Mouse (Mus musculus) neural tube, embryonic 15.5 days (tissue): ENCODE measurements around the gene Emsy. TPM values are rescaled to one million over a fixed set of nuclear protein-coding genes. Genes with fewer than 3 reads are reported as not detected.

ENCODE experiments used
- ATAC-seq: fragments of 200-750 bp; cut with Nextera tagmentation; 2 replicates; pipeline ENCODE4 v1.8.0; 2017; ENCODE audit warnings: mild to moderate bottlenecking, moderate TSS enrichment, moderate library complexity; ENCODE audit not compliant: low FRiP score
- H3K27ac ChIP-seq: fragments of 300-500 bp; sonication (generic); replicated peaks from 2 replicates; pipeline ENCODE4 v1.5.1; 2015; ENCODE audit warnings: mild to moderate bottlenecking, inconsistent platforms
- H3K27me3 ChIP-seq: fragments of 300-500 bp; sonication (generic); replicated peaks from 2 replicates; pipeline ENCODE4 v1.6.1; 2015; ENCODE audit warnings: inconsistent platforms
- H3K36me3 ChIP-seq: fragments of 300-500 bp; sonication (generic); 2 replicates; pipeline ENCODE4 v1.6.1; 2015; ENCODE audit warnings: inconsistent platforms
- H3K4me1 ChIP-seq: fragments of 300-500 bp; sonication (generic); 2 replicates; pipeline ENCODE4 v1.6.1; 2015; ENCODE audit warnings: inconsistent platforms
- H3K4me2 ChIP-seq: fragments of 300-500 bp; sonication (generic); 2 replicates; pipeline ENCODE4 v1.6.1; 2015; ENCODE audit warnings: inconsistent platforms, mild to moderate bottlenecking, moderate library complexity
- H3K4me3 ChIP-seq: fragments of 300-500 bp; sonication (generic); replicated peaks from 2 replicates; pipeline ENCODE4 v1.5.1; 2015; ENCODE audit warnings: mild to moderate bottlenecking, inconsistent platforms
- H3K9ac ChIP-seq: fragments of 300-500 bp; sonication (generic); replicated peaks from 2 replicates; pipeline ENCODE4 v1.6.1; 2015; ENCODE audit warnings: mild to moderate bottlenecking, inconsistent platforms
- H3K9me3 ChIP-seq: fragments of 300-500 bp; sonication (generic); replicated peaks from 2 replicates; pipeline ENCODE4 v1.6.1; 2016; ENCODE audit warnings: inconsistent platforms
- whole genome bisulfite sequencing: fragments of 180-500 bp; shearing (Covaris S2); methylation state at CpG from one replicate; pipeline ENCODE4 v1.1.7; 2015; ENCODE audit warnings: mixed read lengths; 5-methylcytosine and 5-hydroxymethylcytosine counted together
- polyA plus RNA-seq: library from polyadenylated mRNA; unstranded; fragments of >200 nt; fragmentation: Nextera tagmentation; extraction: Ambion mirVana; gene quantifications from 2 replicates; pipeline ENCODE4 v1.2.1, GENCODE M21; 2015

Gene Emsy
- polyA plus RNA-seq, 1 experiment from 2014 or later, result 25.1 TPM

DNA sequence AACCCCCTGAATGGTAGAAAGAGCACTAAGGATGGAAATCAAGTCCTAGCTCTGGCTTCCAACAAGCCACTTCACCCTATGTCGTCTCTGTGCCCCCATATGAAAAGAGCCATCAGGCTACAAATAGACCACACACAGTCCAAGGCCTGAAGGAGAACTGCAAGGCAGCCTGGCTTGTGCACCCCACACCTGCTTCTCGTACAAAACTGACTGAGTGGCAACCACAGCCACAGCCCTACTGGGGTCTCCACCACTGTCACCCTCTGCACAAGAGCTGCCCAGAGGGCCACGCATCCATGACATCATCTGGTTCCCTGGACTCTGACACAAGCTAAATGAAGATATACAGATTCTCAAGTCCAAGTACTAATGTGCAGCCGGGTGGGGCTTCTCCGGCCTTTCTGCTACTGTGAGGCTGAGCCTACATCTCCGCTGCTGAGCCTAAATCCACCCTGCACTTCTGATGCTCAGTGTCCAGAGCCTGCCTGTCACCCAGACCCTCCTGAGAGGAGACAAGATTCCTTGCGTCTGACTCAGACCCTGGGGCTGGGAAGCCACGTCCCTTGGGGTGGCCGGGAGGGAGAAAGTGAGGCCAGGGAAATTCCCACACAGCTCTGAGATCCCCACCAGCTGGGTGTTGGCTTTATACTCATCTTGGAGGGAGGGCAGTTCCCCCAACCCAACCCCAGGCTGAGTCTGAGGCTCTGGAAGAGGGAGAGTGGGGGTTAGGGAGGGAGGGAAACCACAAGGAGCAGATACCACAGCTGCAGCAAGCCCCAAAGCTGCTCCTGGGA is 98.3 kb downstream of the Emsy start:
- no peaks in the 10 kb centered on the region for H3K9me3 ChIP-seq
- WGBS, result 83% methylated on average over 9 of the region's 9 CpGs
- no peak for ATAC-seq
- H3K4me3 ChIP-seq, result no peak overlapping the region
- no peak overlapping the region for H3K9ac ChIP-seq
- no peak overlapping the region for H3K27ac ChIP-seq
- H3K4me1 ChIP-seq, result no peaks in the 10 kb centered on the region
- H3K27me3 ChIP-seq, result no peaks in the 10 kb centered on the region
- H3K4me2 ChIP-seq, result no peak overlapping the region
- H3K36me3 ChIP-seq, result no peaks in the 10 kb centered on the region

DNA sequence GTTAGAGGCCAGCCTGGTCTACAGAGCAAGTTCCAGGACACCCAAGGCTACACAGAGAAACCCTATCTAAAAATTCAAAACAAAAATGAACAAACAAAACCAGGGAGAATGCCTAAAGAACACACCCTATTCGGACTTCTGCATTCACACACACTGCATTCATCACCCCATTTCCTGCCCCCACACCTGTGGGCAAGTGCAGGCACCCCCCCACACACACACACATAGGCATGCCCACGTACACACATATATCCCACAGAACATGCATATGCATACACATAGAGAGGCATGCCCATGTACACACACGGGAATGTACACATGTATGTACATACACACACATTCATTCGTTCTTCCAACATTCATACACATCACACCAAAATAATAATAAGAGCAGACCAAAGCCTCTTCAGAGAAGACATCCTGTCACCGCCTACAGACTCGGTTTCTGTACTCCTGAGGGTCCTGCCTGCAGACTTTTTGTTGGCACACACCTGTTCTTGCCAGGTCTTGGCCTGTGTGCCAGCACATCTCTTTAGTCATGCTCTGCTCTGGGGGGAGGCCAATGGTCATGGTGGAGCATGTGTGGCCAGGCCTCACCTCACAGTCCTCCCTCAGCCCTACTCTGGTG is 99.7 kb downstream of the Emsy start:
- H3K4me2 ChIP-seq, result no peak overlapping the region
- H3K9me3 ChIP-seq, result no peaks in the 10 kb centered on the region
- H3K4me1 ChIP-seq, result no peaks in the 10 kb centered on the region
- no peaks in the 10 kb centered on the region for H3K27me3 ChIP-seq
- no peaks in the 10 kb centered on the region for H3K36me3 ChIP-seq
- no peak overlapping the region for H3K4me3 ChIP-seq
- no peak overlapping the region for H3K27ac ChIP-seq
- 82% methylated on average over 6 of the region's 6 CpGs for WGBS
- H3K9ac ChIP-seq, result no peak overlapping the region
- no peak for ATAC-seq

DNA sequence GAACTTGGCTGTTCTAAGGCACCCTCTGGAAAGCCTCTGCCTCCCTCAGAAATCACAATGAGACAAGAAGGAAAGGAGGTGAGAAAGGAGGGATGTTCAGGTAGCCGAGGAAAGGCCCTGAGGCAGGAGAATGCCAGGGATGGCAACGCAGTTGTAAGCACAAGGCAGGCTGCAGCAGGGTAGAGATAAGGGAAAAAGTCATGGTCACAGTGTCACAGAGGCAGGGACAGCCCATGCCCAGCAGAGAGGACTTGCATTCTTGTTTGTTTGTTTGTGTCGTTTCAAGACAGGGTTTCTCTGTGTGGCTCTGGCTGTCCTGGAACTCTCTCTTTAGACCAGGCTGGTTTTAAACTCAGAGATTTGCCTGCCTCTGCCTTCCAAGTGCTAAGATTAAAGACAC is 105.5 kb downstream of the Emsy start:
- H3K4me2 ChIP-seq, result no peak overlapping the region
- H3K27ac ChIP-seq, result no peak overlapping the region
- 0 out of 2 replicates have a peak, but pooled peaks cover 3% of the 10 kb centered on the region for H3K4me1 ChIP-seq
- no peaks in the 10 kb centered on the region for H3K9me3 ChIP-seq
- H3K4me3 ChIP-seq, result no peak overlapping the region
- no peaks in the 10 kb centered on the region for H3K27me3 ChIP-seq
- ATAC-seq, result no peak
- H3K9ac ChIP-seq, result no peak overlapping the region
- WGBS, result 74% methylated on average over 3 of the region's 3 CpGs
- no peaks in the 10 kb centered on the region for H3K36me3 ChIP-seq

GRCm38 (mm10) chr7:98550596-98550995 is 106.0 kb downstream of the Emsy start:
- no peak overlapping the region for H3K4me2 ChIP-seq
- no peaks in the 10 kb centered on the region for H3K9me3 ChIP-seq
- WGBS, result 39% methylated on average over 2 of the region's 2 CpGs
- H3K9ac ChIP-seq, result no peak overlapping the region
- no peaks in the 10 kb centered on the region for H3K36me3 ChIP-seq
- ATAC-seq, result no peak
- H3K27me3 ChIP-seq, result no peaks in the 10 kb centered on the region
- no peak overlapping the region for H3K4me3 ChIP-seq
- H3K4me1 ChIP-seq, result 0 out of 2 replicates have a peak, but pooled peaks cover 3% of the 10 kb centered on the region
- H3K27ac ChIP-seq, result no peak overlapping the region

- Histone ChIP-seq H3K9ac (no peak overlapping the region), H3K4me1 (peaks cover 6% of the 10 kb centered on the region), H3K4me3 (no peak overlapping the region), H3K36me3 (no peaks in the 10 kb centered on the region), H3K27me3 (no peaks in the 10 kb centered on the region), H3K4me2 (no peak overlapping the region), H3K27ac (no peak overlapping the region), H3K9me3 (no peaks in the 10 kb centered on the region)
- ATAC-seq, result no peak
- WGBS, result 48% methylated on average over 3 of the region's 3 CpGs
Observed at GRCm38 (mm10) chr7:98548839-98549238, 107.7 kb downstream of the Emsy start.

- Histone ChIP-seq H3K36me3 (no peaks in the 10 kb centered on the region), H3K4me2 (no peak overlapping the region), H3K9ac (no peak overlapping the region), H3K27ac (no peak overlapping the region), H3K4me1 (peaks cover 4% of the 10 kb centered on the region), H3K4me3 (no peak overlapping the region), H3K27me3 (no peaks in the 10 kb centered on the region), H3K9me3 (no peaks in the 10 kb centered on the region)
- no peak for ATAC-seq
- WGBS, result 69% methylated on average over 3 of the region's 3 CpGs
Observed at GRCm38 (mm10) chr7:98544556-98544955, 112.0 kb downstream of the Emsy start.

DNA sequence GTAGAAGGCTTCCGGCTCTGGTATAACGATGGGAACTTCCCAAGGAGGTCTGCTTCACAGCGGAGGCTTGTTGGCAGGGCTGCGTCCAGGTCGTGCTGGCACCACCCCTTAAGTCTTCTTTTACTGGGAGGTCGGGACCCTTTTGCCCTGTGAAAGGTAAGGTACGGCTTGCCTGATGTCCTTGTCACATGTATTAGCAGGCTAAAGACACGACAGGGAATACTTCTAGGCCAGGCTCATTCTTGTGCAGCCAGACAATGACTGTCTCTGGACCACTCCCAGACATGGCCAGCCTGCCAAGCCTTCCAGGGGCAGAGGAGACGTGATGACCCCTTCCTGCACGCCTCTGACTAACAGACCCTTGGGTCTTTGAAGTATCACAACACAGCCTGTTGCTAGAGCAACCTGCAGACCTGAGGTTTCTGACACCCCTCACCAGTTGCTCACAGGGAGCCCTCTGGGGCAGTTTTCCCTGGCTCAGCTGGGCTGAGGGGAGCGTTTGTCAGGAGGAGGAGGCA is 112.7 kb downstream of the Emsy start:
- no peak overlapping the region for H3K4me3 ChIP-seq
- H3K9ac ChIP-seq, result no peak overlapping the region
- WGBS, result 56% methylated on average over 11 of the region's 11 CpGs
- no peaks in the 10 kb centered on the region for H3K27me3 ChIP-seq
- no peaks in the 10 kb centered on the region for H3K36me3 ChIP-seq
- ATAC-seq, result 0 out of 2 replicates have a peak, but pooled peaks have one; percentile 35
- no peak overlapping the region for H3K4me2 ChIP-seq
- no peak overlapping the region for H3K27ac ChIP-seq
- H3K4me1 ChIP-seq, result peaks cover 4% of the 10 kb centered on the region
- H3K9me3 ChIP-seq, result no peaks in the 10 kb centered on the region

DNA sequence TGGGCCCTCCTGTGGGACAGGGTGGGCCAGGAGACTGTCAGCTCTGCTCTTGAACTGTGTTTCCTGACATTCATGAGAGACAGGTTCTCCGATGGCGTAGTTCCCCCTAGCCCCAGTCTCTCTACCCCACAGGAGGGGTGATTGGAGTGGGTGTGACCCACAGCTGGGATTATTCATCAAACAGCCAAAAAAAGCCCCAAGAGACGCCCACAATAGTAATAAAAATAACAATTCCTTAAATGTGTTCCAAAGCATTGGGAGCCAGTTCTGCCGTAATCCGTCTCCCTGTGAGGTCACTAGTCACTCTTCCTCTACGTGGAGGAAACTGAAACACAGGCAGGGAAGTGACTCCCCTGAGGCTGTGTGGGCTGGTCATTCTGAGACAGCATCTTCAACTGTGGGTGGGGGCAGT is 113.8 kb downstream of the Emsy start:
- no peak overlapping the region for H3K27ac ChIP-seq
- no peak overlapping the region for H3K9ac ChIP-seq
- ATAC-seq, result no peak
- H3K36me3 ChIP-seq, result no peaks in the 10 kb centered on the region
- H3K4me1 ChIP-seq, result peaks cover 9% of the 10 kb centered on the region
- H3K9me3 ChIP-seq, result no peaks in the 10 kb centered on the region
- H3K27me3 ChIP-seq, result no peaks in the 10 kb centered on the region
- WGBS, result 62% methylated on average over 6 of the region's 6 CpGs
- no peak overlapping the region for H3K4me3 ChIP-seq
- H3K4me2 ChIP-seq, result no peak overlapping the region

- 93% methylated on average over 3 of the region's 3 CpGs for WGBS
- H3K4me1 ChIP-seq, result peaks cover 11% of the 10 kb centered on the region
Observed at GRCm38 (mm10) chr7:98542267-98542666, 114.3 kb downstream of the Emsy start.

GRCm38 (mm10) chr7:98541564-98541963 is 115.0 kb downstream of the Emsy start:
- 92% methylated on average over 5 of the region's 5 CpGs for WGBS

More at GRCm38 (mm10) chr7:98542267-98542666, 114.3 kb downstream of the Emsy start:
- H3K27ac ChIP-seq, result no peak overlapping the region
- H3K36me3 ChIP-seq, result no peaks in the 10 kb centered on the region
- no peak overlapping the region for H3K4me3 ChIP-seq
- H3K9me3 ChIP-seq, result no peaks in the 10 kb centered on the region
- no peak overlapping the region for H3K9ac ChIP-seq
- H3K4me2 ChIP-seq, result no peak overlapping the region
- no peaks in the 10 kb centered on the region for H3K27me3 ChIP-seq
- no peak for ATAC-seq

GRCm38 (mm10) chr7:98540879-98541278 is 115.7 kb downstream of the Emsy start:
- Histone ChIP-seq H3K4me3 (no peak overlapping the region), H3K4me1 (peaks cover 11% of the 10 kb centered on the region), H3K9ac (no peak overlapping the region), H3K36me3 (no peaks in the 10 kb centered on the region), H3K27me3 (no peaks in the 10 kb centered on the region), H3K4me2 (no peak overlapping the region), H3K9me3 (no peaks in the 10 kb centered on the region), H3K27ac (no peak overlapping the region)
- ATAC-seq, result no peak
- WGBS, result 58% methylated on average over 2 of the region's 2 CpGs

More at GRCm38 (mm10) chr7:98541564-98541963, 115.0 kb downstream of the Emsy start:
- H3K36me3 ChIP-seq, result no peaks in the 10 kb centered on the region
- H3K27me3 ChIP-seq, result no peaks in the 10 kb centered on the region
- peaks cover 11% of the 10 kb centered on the region for H3K4me1 ChIP-seq
- H3K9ac ChIP-seq, result no peak overlapping the region
- no peak for ATAC-seq
- H3K27ac ChIP-seq, result no peak overlapping the region
- H3K9me3 ChIP-seq, result no peaks in the 10 kb centered on the region
- H3K4me3 ChIP-seq, result no peak overlapping the region
- H3K4me2 ChIP-seq, result no peak overlapping the region
